Mouse (Mus musculus) liver, embryonic 11.5 days (tissue): ENCODE results near the gene Oxa1l. TPM values are rescaled to one million over a fixed set of nuclear protein-coding genes. Genes with fewer than 3 reads are reported as not detected.
A peak's percentile ranks its signal among the peaks of the same experiment; 100 is the strongest.

Source experiments
- ATAC-seq: fragments of 200-750 bp; cut with Nextera tagmentation; replicated peaks from 2 replicates; pipeline ENCODE4 v1.8.0; 2017; ENCODE audit warnings: moderate number of reproducible peaks, mild to moderate bottlenecking, moderate TSS enrichment, moderate library complexity; ENCODE audit not compliant: low FRiP score
- DNase-seq: peaks from one replicate; pipeline ENCODE4 v3.0.0-alpha.2; 2017; ENCODE audit warnings: low spot score
- H3K27ac ChIP-seq: fragments of 300-500 bp; sonication (generic); 2 replicates; pipeline ENCODE4 v1.5.1; 2014; ENCODE audit warnings: mild to moderate bottlenecking, low read depth, low read length, control low read depth
- H3K27me3 ChIP-seq: fragments of 300-500 bp; sonication (generic); replicated peaks from 2 replicates; pipeline ENCODE4 v1.6.1; 2014; ENCODE audit warnings: low read length, mixed read lengths; ENCODE audit not compliant: control insufficient read depth, insufficient read depth
- H3K36me3 ChIP-seq: fragments of 300-500 bp; sonication (generic); 2 replicates; pipeline ENCODE4 v1.6.1; 2014; ENCODE audit warnings: mild to moderate bottlenecking, low read length, moderate library complexity, mixed read lengths; ENCODE audit not compliant: control insufficient read depth, insufficient read depth
- H3K4me1 ChIP-seq: fragments of 300-500 bp; sonication (generic); replicated peaks from 2 replicates; pipeline ENCODE4 v1.6.1; 2014; ENCODE audit warnings: low read length, mixed read lengths; ENCODE audit not compliant: control insufficient read depth, insufficient read depth
- H3K4me2 ChIP-seq: fragments of 300-500 bp; sonication (generic); 2 replicates; pipeline ENCODE4 v1.6.1; 2014; ENCODE audit warnings: mild to moderate bottlenecking, control low read depth, moderate library complexity
- H3K4me3 ChIP-seq: fragments of 300-500 bp; sonication (generic); 2 replicates; pipeline ENCODE4 v1.5.1; 2014; ENCODE audit warnings: low read depth, low read length, control low read depth
- H3K9ac ChIP-seq: fragments of 300-500 bp; sonication (generic); 2 replicates; pipeline ENCODE4 v1.6.1; 2014; ENCODE audit warnings: low read depth, low read length, control low read depth
- H3K9me3 ChIP-seq: fragments of 300-500 bp; sonication (generic); 2 replicates; pipeline ENCODE4 v1.6.1; 2016; ENCODE audit warnings: low read length, inconsistent platforms, mixed read lengths; ENCODE audit not compliant: control insufficient read depth
- WGBS: fragments of 180-500 bp; shearing (Covaris S2); extraction: QIAGEN DNeasy Blood & Tissue Kit; methylation state at CpG from one replicate; pipeline ENCODE4 v1.1.7; 2014; 5-methylcytosine and 5-hydroxymethylcytosine counted together
- polyA plus RNA-seq: library from polyadenylated mRNA; unstranded; fragments of >200 nt; fragmentation: Nextera tagmentation; extraction: Ambion mirVana; gene quantifications from 2 replicates; pipeline ENCODE4 v1.2.1, GENCODE M21; 2014

Oxa1l gene
- polyA plus RNA-seq, 1 experiment from 2014 or later, result 42.3 TPM

- Histone ChIP-seq H3K4me2 (peak overlapping the region; percentile 54), H3K27me3 (no peaks in the 10 kb centered on the region), H3K9me3 (no peaks in the 10 kb centered on the region), H3K9ac (peak overlapping the region; percentile 48; the same call in 1 of the 2 replicates), H3K27ac (peak overlapping the region; percentile 20), H3K36me3 (no peaks in the 10 kb centered on the region), H3K4me1 (peaks cover 20% of the 10 kb centered on the region), H3K4me3 (no peak overlapping the region)
- peak; percentile 58 for ATAC-seq
- no peak for DNase-seq
- 25% methylated on average over 17 of the region's 17 CpGs for WGBS
Observed at GRCm38 (mm10) chr14:54409980-54410810, 49.6 kb downstream of the Oxa1l start.

- WGBS, result 68% methylated on average over 9 of the region's 9 CpGs
Observed at GRCm38 (mm10) chr14:54412000-54412576, 51.5 kb downstream of the Oxa1l start.

GRCm38 (mm10) chr14:54412629-54413170, 52.1 kb downstream of the Oxa1l start:
- no peaks in the 10 kb centered on the region for H3K27me3 ChIP-seq

More at GRCm38 (mm10) chr14:54412000-54412576, 51.5 kb downstream of the Oxa1l start:
- DNase-seq (no peak), ATAC-seq (no peak)
- Histone ChIP-seq H3K27me3 (no peaks in the 10 kb centered on the region), H3K4me1 (peaks cover 29% of the 10 kb centered on the region), H3K9me3 (no peaks in the 10 kb centered on the region), H3K9ac (no peak overlapping the region), H3K4me2 (no peak overlapping the region), H3K4me3 (no peak overlapping the region), H3K27ac (no peak overlapping the region), H3K36me3 (no peaks in the 10 kb centered on the region)

GRCm38 (mm10) chr14:54413877-54414700, 53.5 kb downstream of the Oxa1l start:
- no peak for DNase-seq
- H3K4me3 ChIP-seq, result no peak overlapping the region

More at GRCm38 (mm10) chr14:54412629-54413170, 52.1 kb downstream of the Oxa1l start:
- no peaks in the 10 kb centered on the region for H3K9me3 ChIP-seq
- ATAC-seq (no peak), DNase-seq (no peak)
- H3K4me3 ChIP-seq, result no peak overlapping the region
- H3K27ac ChIP-seq, result no peak overlapping the region
- H3K36me3 ChIP-seq, result no peaks in the 10 kb centered on the region
- H3K4me1 ChIP-seq, result peaks cover 34% of the 10 kb centered on the region
- WGBS, result 52% methylated on average over 2 of the region's 2 CpGs
- no peak overlapping the region for H3K4me2 ChIP-seq
- H3K9ac ChIP-seq, result no peak overlapping the region

GRCm38 (mm10) chr14:54415241-54416020, 54.8 kb downstream of the Oxa1l start:
- no peak overlapping the region for H3K4me3 ChIP-seq
- 29% methylated on average over 13 of the region's 13 CpGs for WGBS
- no peaks in the 10 kb centered on the region for H3K27me3 ChIP-seq
- no peaks in the 10 kb centered on the region for H3K9me3 ChIP-seq
- no peak overlapping the region for H3K27ac ChIP-seq
- DNase-seq, result no peak
- H3K9ac ChIP-seq, result no peak overlapping the region
- peaks cover 27% of the 10 kb centered on the region for H3K4me1 ChIP-seq
- ATAC-seq, result no peak
- H3K36me3 ChIP-seq, result no peaks in the 10 kb centered on the region
- no peak overlapping the region for H3K4me2 ChIP-seq

More at GRCm38 (mm10) chr14:54413877-54414700, 53.5 kb downstream of the Oxa1l start:
- Histone ChIP-seq H3K9me3 (no peaks in the 10 kb centered on the region), H3K9ac (no peak overlapping the region), H3K4me1 (peaks cover 36% of the 10 kb centered on the region), H3K27ac (peak overlapping the region; percentile 5; the same call in 1 of the 2 replicates), H3K4me2 (peak overlapping the region; percentile 56), H3K27me3 (no peaks in the 10 kb centered on the region), H3K36me3 (no peaks in the 10 kb centered on the region)
- no peak for ATAC-seq
- WGBS, result 24% methylated on average over 18 of the region's 18 CpGs

- H3K9ac ChIP-seq, result no peak overlapping the region
- no peak overlapping the region for H3K27ac ChIP-seq
- ATAC-seq (no peak), DNase-seq (no peak)
- WGBS, result 48% methylated on average over 5 of the region's 5 CpGs
- no peaks in the 10 kb centered on the region for H3K36me3 ChIP-seq
- H3K4me1 ChIP-seq, result peaks cover 25% of the 10 kb centered on the region
- no peak overlapping the region for H3K4me3 ChIP-seq
- no peak overlapping the region for H3K4me2 ChIP-seq
- H3K27me3 ChIP-seq, result no peaks in the 10 kb centered on the region
- H3K9me3 ChIP-seq, result no peaks in the 10 kb centered on the region
Observed at GRCm38 (mm10) chr14:54416229-54416775, 55.7 kb downstream of the Oxa1l start.

GRCm38 (mm10) chr14:54416830-54417229, 56.2 kb downstream of the Oxa1l start:
- DNase-seq, result no peak
- Histone ChIP-seq H3K4me2 (peak overlapping the region; percentile 73), H3K9ac (peak overlapping the region; percentile 54), H3K4me1 (peaks cover 25% of the 10 kb centered on the region), H3K9me3 (no peaks in the 10 kb centered on the region), H3K27ac (no peak overlapping the region), H3K27me3 (no peaks in the 10 kb centered on the region), H3K4me3 (no peak overlapping the region; the same call in 1 of the 2 replicates), H3K36me3 (no peaks in the 10 kb centered on the region)
- ATAC-seq, result no peak
- WGBS, result 68% methylated on average over 4 of the region's 4 CpGs
